Mouse (Mus musculus) effector memory CD4-positive, alpha-beta T cell, adult 7 months (primary cell): Measurements from ENCODE around the gene Spam1. TPM values are rescaled to one million over a fixed set of nuclear protein-coding genes. Genes with fewer than 3 reads are reported as not detected.

ENCODE experiments used
- polyA plus RNA-seq: library from polyadenylated mRNA; unstranded; fragments of 100-300 nt; shearing (Covaris generic); gene quantifications from one replicate; pipeline ENCODE4 v1.2.1, GENCODE M21; 2017

Spam1 gene
- polyA plus RNA-seq = 0.39 TPM

DNA sequence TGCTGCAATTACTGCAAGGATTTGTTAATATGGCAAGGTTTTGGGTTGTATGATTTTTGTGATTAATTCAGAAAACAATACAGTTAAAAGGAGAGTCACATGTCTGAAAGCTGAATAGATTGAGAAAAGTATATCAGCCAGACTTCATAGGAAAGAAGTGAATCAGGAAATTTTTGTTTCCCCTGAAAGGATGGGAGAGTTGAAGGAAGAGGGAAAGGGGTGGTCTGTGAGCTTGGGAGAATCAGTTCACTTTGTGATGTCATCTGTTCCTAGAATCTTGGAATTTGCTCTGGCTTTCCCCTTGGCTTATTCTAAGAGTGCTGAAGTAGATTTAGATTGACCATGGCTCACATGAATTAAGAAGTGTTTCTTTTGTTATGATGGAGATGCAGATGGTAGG, at the start of gene Spam1:
Gene Spam1, plus strand, starts transcription at position 301 of the 400 bp plus-strand sequence.

DNA sequence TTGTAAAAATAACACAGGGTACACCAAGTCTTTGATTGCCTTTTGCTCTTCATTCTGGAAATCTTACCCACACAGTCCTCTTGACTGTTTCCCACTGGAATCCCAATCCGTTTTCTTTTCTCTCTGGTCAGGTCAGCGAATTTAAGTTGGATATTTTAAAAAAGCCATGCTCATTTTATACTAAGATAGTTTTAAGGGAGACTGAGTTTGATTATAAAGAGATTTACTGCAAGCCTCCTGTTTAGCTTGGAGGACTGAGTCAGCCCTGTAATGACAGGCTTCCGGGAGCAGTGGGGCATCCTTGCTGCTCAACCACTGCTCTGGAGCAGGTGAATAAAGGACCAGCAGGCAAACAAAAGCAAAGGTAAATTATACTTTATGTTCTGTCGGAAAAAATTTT, 43.0 kb upstream of the Spam1 start, which contains the start of gene Hyal4:
Gene Hyal4, plus strand, starts transcription at position 301 of the 400 bp plus-strand sequence.

Other genes with a start within 250 kb of the Spam1 start
- gene Lmod2, start 193.4 kb upstream of the Spam1 start, polyA plus RNA-seq = not detected
- 32.4 TPM for gene Wasl, start 126.2 kb upstream of the Spam1 start, polyA plus RNA-seq
- gene Hyal6, start 57.9 kb upstream of the Spam1 start, polyA plus RNA-seq = 0.29 TPM
- gene Hyal4, start 42.9 kb upstream of the Spam1 start, polyA plus RNA-seq = not detected
- gene Hyal5, start 66.8 kb downstream of the Spam1 start, polyA plus RNA-seq = not detected
- 0.22 TPM for gene Tmem229a, start 165.1 kb downstream of the Spam1 start, polyA plus RNA-seq